Mouse (Mus musculus): ENCODE data around the gene Tspoap1.

Tspoap1 gene

DNA sequence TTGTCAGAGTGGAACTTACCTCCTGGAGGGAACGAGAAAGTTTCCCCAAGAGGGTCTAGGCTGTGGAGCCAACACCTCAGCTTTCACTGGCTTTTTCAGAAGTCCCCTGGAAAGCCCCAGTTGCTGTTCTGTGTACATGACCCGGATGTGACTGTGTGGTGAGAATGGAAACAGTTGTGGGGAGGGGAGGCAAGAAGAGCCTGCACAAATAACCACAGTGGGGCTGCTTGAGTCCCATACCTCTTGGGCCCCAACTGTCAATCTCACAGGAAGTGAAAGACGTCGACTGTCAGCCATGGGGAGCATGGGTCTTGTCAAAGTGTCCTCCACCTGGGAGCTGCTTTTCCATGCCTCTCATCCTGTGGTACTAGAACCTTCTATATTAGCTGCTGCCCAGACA is 15.4 kb upstream of the Tspoap1 start:
- in situ Hi-C loops (cut with MboI, MseI): loop anchor here (25.0 kb wide), 1 partner anchor 1158 kb away; no protein-coding TSS in a partner anchor

DNA sequence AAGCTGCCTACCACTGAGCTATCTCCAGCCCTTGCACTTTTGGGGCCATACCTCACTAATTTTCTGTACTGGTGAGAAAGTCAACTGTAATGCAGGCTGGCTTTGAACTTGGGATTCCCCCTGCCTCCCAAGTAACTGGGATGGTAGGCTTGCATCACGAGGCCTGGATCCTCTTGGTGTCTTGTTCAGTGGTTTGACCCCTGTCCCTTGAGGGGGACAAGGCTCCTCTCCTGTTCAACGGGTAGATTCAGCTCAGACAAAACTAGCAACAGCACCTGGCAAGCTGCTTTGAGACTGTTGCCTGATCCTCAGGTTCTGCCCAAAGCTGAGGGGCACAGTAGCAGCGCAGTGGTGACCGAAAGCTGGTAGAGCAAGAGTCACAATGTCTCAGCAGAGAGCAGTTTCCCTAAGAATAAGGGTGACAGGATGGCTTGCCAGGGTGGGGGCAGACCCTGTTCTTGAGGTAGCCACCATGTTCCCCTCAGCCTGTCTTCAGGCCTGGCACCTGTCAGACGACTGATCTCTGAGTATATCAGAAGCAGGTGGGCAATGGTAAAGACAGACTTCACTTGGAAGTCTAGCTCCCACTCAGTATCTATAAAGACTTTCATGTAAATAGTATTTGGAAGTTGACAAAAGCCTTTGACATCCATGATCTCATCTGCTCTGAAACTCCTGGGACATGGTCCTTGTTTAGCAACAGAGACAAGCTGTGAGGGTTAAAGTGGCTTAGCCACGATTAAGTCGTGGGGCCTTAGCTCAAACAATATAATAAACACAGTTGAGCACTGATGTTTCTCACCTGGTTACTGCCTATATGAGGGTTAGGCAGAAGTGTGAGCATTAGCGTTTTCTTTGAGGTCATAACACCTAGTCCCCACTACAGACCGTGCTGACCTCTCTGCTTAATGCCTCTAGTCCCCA is 14.4 kb upstream of the Tspoap1 start:
- in situ Hi-C loops (cut with MboI, MseI): loop anchor here (25.0 kb wide), 1 partner anchor 1159 kb away; no protein-coding TSS in a partner anchor

GRCm38 (mm10) chr11:87747312-87747711 is 13.0 kb upstream of the Tspoap1 start:
- in situ Hi-C loops (cut with MboI, MseI): loop anchor here (25.0 kb wide), 1 partner anchor 1160 kb away; no protein-coding TSS in a partner anchor

DNA sequence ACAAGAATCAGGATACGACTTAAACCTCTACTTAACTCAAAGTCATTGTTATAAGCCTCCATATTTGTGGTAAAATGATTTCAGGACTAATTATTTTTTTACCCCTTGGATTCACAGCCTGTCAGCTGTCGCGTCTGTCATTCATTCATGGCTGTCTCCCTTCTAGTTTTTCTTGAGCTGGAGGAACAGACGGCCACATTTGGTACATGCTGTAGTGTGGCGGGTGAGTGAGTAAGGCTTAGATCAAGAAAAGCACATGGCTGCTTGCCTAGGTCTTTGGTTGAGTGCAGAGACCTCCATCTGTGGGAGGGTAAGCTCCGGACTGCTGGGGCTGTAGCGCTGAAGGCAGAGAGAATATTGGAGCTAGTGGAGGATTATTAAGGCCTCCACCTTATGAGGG is 12.6 kb upstream of the Tspoap1 start:
- in situ Hi-C loops (cut with MboI, MseI): loop anchor here (25.0 kb wide), 1 partner anchor 1160 kb away; no protein-coding TSS in a partner anchor

GRCm38 (mm10) chr11:87748132-87749119 is 11.9 kb upstream of the Tspoap1 start:
- in situ Hi-C loops (cut with MboI, MseI): loop anchor here (25.0 kb wide), 1 partner anchor 1161 kb away; no protein-coding TSS in a partner anchor

DNA sequence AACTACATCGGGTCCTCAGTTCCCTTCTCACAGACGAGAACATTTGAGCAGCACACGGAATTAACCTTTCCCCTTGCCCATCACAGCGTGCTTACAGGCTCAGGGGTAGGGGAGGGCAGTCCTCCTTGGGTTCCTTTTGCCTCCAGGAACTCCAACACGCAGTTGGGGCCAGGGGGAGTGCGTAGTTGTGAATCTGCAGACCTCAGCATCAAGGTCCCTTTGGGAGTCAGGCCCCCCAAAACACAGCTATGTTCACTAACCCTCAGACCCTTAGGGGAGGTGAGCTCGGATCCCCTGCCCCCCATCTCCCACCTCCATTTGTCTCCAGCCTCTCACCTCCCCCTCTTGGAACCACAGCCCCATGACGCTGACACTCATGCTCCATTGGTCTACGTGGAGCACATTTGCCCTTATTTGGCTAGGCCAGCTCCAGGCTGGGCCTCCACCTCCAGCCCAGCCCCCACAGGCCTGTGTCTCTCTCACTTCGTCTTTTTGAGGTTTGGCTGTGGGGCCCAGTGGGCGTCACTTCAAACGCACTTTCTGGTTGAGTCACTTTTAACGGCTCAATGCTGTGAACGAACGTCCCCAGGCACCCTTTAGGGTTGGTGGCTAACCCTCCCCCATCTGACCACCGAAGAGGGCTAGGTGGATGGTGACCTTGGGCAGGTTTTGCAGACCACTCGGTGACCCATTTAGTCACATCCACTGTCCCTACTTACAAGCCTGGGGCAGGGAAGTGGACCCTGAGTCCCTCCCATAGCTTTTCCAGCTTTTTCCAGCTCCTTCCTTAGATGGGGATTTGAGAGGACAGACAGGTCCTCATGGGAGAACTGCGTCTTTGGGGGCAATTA is 10.9 kb upstream of the Tspoap1 start:
- in situ Hi-C loops (cut with MboI, MseI): loop anchor here (5.0 to 25.0 kb wide), 3 partner anchors 637 to 1162 kb away; no protein-coding TSS in a partner anchor

GRCm38 (mm10) chr11:87750043-87750421 is 10.3 kb upstream of the Tspoap1 start:
- in situ Hi-C loops (cut with MboI, MseI): loop anchor here (5.0 to 10.0 kb wide), 2 partner anchors 638 to 935 kb away; no protein-coding TSS in a partner anchor

GRCm38 (mm10) chr11:87750521-87750920 is 9.8 kb upstream of the Tspoap1 start:
- in situ Hi-C loops (cut with MboI, MseI): loop anchor here (5.0 to 10.0 kb wide), 2 partner anchors 638 to 936 kb away; no protein-coding TSS in a partner anchor

- in situ Hi-C loops (cut with MboI, MseI): loop anchor here (5.0 to 10.0 kb wide), 2 partner anchors 639 to 936 kb away; no protein-coding TSS in a partner anchor
Observed at GRCm38 (mm10) chr11:87751031-87751430, 9.3 kb upstream of the Tspoap1 start.

- in situ Hi-C loops (cut with MboI, MseI): loop anchor here (5.0 to 10.0 kb wide), 2 partner anchors 639 to 937 kb away; no protein-coding TSS in a partner anchor
Observed at GRCm38 (mm10) chr11:87751491-87751966, 8.8 kb upstream of the Tspoap1 start.

- in situ Hi-C loops (cut with MboI, MseI): loop anchor here (5.0 to 10.0 kb wide), 2 partner anchors 640 to 938 kb away; no protein-coding TSS in a partner anchor
Observed at GRCm38 (mm10) chr11:87752307-87752706, 8.0 kb upstream of the Tspoap1 start.

- in situ Hi-C loops (cut with MboI, MseI): loop anchor here (5.0 to 10.0 kb wide), 2 partner anchors 641 to 938 kb away; no protein-coding TSS in a partner anchor
Observed at GRCm38 (mm10) chr11:87753255-87753654, 7.1 kb upstream of the Tspoap1 start.

DNA sequence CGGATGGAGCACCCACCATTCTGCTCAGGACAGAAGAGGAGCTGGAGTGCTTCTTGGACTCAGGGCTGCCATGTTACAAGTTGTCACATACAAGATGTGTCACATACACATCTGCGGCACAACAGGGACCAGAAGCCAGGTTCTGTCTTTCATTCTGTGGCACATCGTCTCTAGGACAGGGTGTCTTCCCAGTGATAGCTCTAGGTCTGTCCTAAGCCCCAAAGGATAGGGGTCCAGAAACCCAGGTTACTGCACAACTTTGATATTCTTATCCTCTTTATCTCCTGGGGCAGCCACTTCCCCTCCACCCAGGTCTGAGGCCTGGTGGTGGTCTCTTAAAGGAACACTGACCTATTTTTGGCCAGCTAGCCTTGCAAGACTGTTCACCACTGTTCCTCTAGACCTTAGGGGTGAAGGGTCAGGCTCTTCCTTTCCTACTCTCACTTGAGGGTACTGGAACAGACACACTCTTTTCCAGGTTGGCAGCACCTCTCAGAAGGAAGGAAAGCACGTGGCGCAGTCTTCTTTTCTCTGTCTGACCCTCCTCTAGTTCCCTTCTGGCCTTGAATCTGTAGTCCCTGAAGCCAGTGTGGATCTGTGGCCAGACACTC is 6.3 kb upstream of the Tspoap1 start:
- in situ Hi-C loops (cut with MboI, MseI): loop anchor here (5.0 to 10.0 kb wide), 2 partner anchors 642 to 939 kb away; no protein-coding TSS in a partner anchor

DNA sequence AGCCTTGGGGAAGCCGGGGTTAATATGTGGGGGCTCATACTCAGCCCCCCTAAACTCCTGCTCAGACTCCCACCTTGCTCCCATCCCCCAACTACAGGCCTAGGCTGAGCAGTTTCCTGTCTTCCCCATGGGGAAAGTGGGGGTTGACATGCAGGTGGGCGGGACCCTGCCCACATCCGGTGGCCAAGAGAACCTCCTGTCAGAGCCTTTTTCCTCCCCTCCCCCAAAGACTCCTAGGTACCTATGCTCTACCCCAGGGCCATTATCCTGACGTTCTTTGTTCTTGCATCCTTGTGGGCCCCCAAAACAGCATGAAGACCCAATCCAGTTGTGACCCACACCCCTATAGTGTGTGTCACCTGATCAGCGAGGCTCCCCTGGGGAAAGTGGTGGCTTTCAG is 5.7 kb upstream of the Tspoap1 start:
- in situ Hi-C loops (cut with MboI, MseI): loop anchor here (5.0 to 10.0 kb wide), 2 partner anchors 642 to 940 kb away; no protein-coding TSS in a partner anchor

GRCm38 (mm10) chr11:87755360-87756017 is 4.9 kb upstream of the Tspoap1 start:
- in situ Hi-C loops (cut with MboI, MseI): loop anchor here (10.0 kb wide), 1 partner anchor 941 kb away; no protein-coding TSS in a partner anchor

- in situ Hi-C loops (cut with MboI, MseI): loop anchor here (10.0 kb wide), 1 partner anchor 942 kb away; no protein-coding TSS in a partner anchor
Observed at GRCm38 (mm10) chr11:87756251-87756820, 4.0 kb upstream of the Tspoap1 start.

DNA sequence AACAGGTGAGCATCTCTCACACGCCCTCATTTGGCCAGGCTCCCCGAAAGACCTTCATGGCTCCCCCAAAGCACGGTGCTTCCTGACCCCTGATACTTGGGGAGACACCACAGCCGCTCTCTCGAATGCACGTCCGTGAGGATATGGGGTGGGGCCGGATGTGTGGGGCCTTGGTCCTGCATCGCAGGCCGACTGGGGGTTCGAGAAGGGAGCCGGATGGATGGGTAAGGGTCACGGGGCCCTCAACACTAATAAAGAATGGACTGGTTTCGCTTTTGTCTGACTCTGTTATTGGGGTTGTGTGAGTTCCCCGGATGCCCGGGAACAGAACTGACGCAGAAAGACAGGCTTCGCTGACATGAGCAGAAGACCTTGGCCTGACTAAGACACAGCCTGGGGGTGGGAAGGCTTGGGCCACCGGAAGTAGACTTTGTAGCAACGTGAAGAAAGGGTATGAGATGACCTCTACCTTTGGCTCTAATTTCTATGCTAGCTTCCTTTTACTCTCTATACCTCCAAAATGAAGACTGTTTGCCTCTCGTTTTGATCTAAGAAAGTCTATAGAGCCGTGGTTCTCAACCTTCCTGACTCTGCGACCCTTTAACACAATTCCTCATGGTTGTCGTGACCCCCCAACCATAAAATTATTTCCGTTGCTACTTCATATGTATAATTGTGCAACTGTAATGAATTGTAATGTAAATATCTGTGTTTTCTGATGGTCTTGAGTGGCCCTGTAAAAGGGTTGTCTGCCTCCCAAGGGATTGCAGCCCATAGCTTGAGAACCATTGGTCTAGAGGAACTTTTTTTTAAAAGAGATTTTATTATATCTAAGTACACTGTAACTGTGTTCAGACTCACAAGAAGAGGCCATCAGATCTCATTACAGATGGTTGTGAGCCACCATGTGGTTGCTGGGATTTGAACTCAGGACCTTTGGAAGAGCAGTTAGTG is 3.1 kb upstream of the Tspoap1 start:
- in situ Hi-C loops (cut with MboI, MseI): loop anchor here (10.0 kb wide), 1 partner anchor 942 kb away; no protein-coding TSS in a partner anchor

Data from T-helper 1 cell (primary cell).